Mouse (Mus musculus): ENCODE data around the gene Ing4.
"Not testable (repeated sequence)": the region's sequence is repeated elsewhere in the genome, so short reads cannot be mapped to it uniquely, and the experiment has no call there.

Ing4 gene

GRCm38 (mm10) chr6:125041047-125041446 is 1.5 kb downstream of the Ing4 start:
- DNase-seq (ENCODE audit: low read depth): no peak

GRCm38 (mm10) chr6:125042081-125042480 is 2.5 kb downstream of the Ing4 start:
- DNase-seq (ENCODE audit: low read depth): no peak

- peak; percentile 92 for DNase-seq (ENCODE audit: low read depth)
Measured at GRCm38 (mm10) chr6:125046691-125047090, 7.1 kb downstream of the Ing4 start.

GRCm38 (mm10) chr6:125049678-125050077 is 10.1 kb downstream of the Ing4 start, which contains the start of gene Acrbp:
TSS of gene Acrbp (plus strand) at chr6:125049689.
- DNase-seq (ENCODE audit: low read depth): no peak

GRCm38 (mm10) chr6:125051237-125051636 is 11.7 kb downstream of the Ing4 start:
- peak; percentile 57 for DNase-seq (ENCODE audit: low read depth)

GRCm38 (mm10) chr6:125061493-125061892 is 21.9 kb downstream of the Ing4 start:
- no peak for DNase-seq (ENCODE audit: low read depth)

- no peak for DNase-seq (ENCODE audit: low read depth)
Measured at GRCm38 (mm10) chr6:125062511-125062910, 23.0 kb downstream of the Ing4 start.

- no peak for DNase-seq (ENCODE audit: low read depth)
Measured at GRCm38 (mm10) chr6:125063906-125064305, 24.3 kb downstream of the Ing4 start.

GRCm38 (mm10) chr6:125065223-125065622 is 25.7 kb downstream of the Ing4 start:
- DNase-seq (ENCODE audit: low read depth): not testable (repeated sequence)

GRCm38 (mm10) chr6:125067571-125067995 is 28.0 kb downstream of the Ing4 start, which contains the start of gene Lpar5:
TSS of gene Lpar5 (plus strand) at chr6:125067920.
- no peak for DNase-seq (ENCODE audit: low read depth)

GRCm38 (mm10) chr6:125071170-125071895 is 31.8 kb downstream of the Ing4 start:
- no peak for DNase-seq (ENCODE audit: low read depth)

GRCm38 (mm10) chr6:125071896-125072279 is 32.3 kb downstream of the Ing4 start:
- peak; percentile 64 for DNase-seq (ENCODE audit: low read depth)

- DNase-seq (ENCODE audit: low read depth): no peak
Measured at GRCm38 (mm10) chr6:125073825-125074224, 34.3 kb downstream of the Ing4 start.

GRCm38 (mm10) chr6:125081394-125081793 is 41.8 kb downstream of the Ing4 start:
- no peak for DNase-seq (ENCODE audit: low read depth)

GRCm38 (mm10) chr6:125081797-125082560 is 42.4 kb downstream of the Ing4 start:
- peak; percentile 73 for DNase-seq (ENCODE audit: low read depth)

- DNase-seq (ENCODE audit: low read depth): no peak
Measured at GRCm38 (mm10) chr6:125082801-125083386, 43.3 kb downstream of the Ing4 start.

GRCm38 (mm10) chr6:125084424-125084823 is 44.9 kb downstream of the Ing4 start:
- DNase-seq (ENCODE audit: low read depth): peak; percentile 92

- DNase-seq (ENCODE audit: low read depth): no peak
Measured at GRCm38 (mm10) chr6:125087937-125088336, 48.4 kb downstream of the Ing4 start.

GRCm38 (mm10) chr6:125088561-125089321 is 49.2 kb downstream of the Ing4 start:
- DNase-seq (ENCODE audit: low read depth): peak; percentile 57

- peak; percentile 65 for DNase-seq (ENCODE audit: low read depth)
Measured at GRCm38 (mm10) chr6:125089521-125090321, 50.2 kb downstream of the Ing4 start.
